Mouse (Mus musculus) cortical plate, adult 2 months (tissue): Measurements from ENCODE around the gene Shisal2a. TPM values are rescaled to one million over a fixed set of nuclear protein-coding genes. Genes with fewer than 3 reads are reported as not detected.
"Not testable (repeated sequence)": the region's sequence is repeated elsewhere in the genome, so short reads cannot be mapped to it uniquely, and the experiment has no call there.

Source experiments
- H3K27ac ChIP-seq: fragments of 200-500 bp; 2 replicates; pipeline ENCODE4 v1.5.1; 2012; ENCODE audit warnings: low read length, control low read depth, inconsistent platforms; ENCODE audit not compliant: insufficient read depth
- H3K4me1 ChIP-seq: fragments of 200-500 bp; 2 replicates; pipeline ENCODE4 v1.6.1; 2011; ENCODE audit warnings: low read length; ENCODE audit not compliant: control insufficient read depth, insufficient read depth
- H3K4me3 ChIP-seq: fragments of 200-500 bp; 2 replicates; pipeline ENCODE4 v1.5.1; 2011; ENCODE audit warnings: mild to moderate bottlenecking, low read length, control low read depth; ENCODE audit not compliant: insufficient read depth
- CTCF ChIP-seq: fragments of 200-500 bp; IDR thresholded peaks from 2 replicates; pipeline ENCODE4 v1.5.1; 2011; ENCODE audit warnings: mild to moderate bottlenecking, control low read depth, low read length; ENCODE audit not compliant: insufficient read depth; ENCODE audit errors: extremely low read depth
- POLR2A ChIP-seq: fragments of 200-500 bp; IDR thresholded peaks from 2 replicates; pipeline ENCODE4 v1.6.1; 2011; ENCODE audit warnings: mild to moderate bottlenecking, low read length, control low read depth; ENCODE audit not compliant: insufficient read depth; ENCODE audit errors: extremely low read depth
- polyA plus RNA-seq: library from polyadenylated mRNA; depleted of rRNA; stranded (reverse); fragments of >200 nt; gene quantifications from 2 replicates; pipeline ENCODE4 v1.2.3, GENCODE M21; 2012

The Shisal2a gene
- polyA plus RNA-seq, 1 experiment, result 0.29 TPM

DNA sequence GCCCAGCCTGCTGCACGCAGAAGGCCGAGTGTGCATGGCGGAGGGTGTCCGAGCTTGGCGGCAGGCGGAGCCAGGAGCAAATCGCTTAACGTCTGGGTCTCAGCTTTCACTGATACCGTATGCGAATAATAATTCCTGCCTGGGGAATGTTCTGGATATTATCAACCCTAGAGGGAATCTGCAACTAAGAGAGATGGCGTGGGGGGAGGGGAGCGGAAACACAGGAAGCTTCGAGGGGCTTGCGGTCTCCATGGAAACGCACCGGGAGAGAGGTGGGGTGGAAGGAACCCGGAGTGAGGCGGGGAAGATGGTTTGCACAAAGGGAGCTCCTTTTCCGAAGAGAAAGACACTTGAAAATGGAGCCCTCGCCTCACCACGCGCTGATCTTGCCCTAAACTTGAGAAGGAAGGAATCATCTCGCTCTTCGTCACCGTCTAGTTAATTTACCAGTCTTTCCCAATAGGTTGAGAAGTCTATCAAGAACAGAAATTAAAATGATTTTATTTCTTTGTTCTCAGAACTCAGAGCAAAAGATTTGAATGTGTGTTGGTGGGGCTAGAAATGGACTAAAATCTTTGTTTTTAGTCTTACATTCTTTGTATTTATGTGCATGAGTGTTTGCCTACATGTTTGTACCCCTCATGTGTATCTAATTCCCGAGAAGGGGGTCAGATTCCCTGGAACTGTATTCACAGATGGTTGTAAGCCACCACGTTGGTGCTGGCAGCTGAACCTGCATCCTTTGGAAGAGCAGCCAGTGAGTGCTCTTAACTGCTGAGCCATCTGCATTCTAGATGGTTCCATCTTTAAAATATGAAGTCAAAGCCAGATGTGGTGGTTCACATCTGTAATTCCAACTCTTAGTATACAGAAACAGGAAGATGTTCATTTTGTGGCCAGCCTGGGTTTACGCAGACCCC lies 22.8 kb downstream of the Shisal2a start:
- Histone ChIP-seq H3K4me3 (no peak overlapping the region), H3K27ac (no peak overlapping the region), H3K4me1 (no peaks in the 10 kb centered on the region)
- TF ChIP-seq POLR2A, result no peak
- TF ChIP-seq CTCF, result no peak

DNA sequence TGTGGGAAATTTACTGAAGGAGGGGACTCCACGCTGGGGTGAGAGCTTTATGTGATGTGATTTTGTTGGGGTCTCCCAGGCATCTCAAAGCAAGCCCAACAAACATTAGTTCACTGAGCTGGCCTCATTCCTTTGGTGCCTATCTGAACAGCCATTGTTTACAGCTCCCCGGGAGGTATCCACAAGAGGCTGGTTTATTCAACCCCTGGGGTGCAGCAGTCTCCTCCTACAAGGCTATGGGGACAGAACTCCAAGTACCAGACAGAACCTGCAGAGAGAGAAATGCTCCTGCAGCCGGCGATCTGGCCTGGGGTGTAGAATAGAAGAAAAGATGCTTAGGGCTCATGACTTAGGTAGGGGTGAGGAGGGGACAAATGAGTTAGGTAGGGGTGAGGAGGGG lies 24.7 kb downstream of the Shisal2a start:
- Histone ChIP-seq H3K27ac (no peak overlapping the region), H3K4me1 (no peaks in the 10 kb centered on the region), H3K4me3 (no peak overlapping the region)
- TF ChIP-seq CTCF (no peak), POLR2A (no peak)

GRCm38 (mm10) chr4:108357458-108357857 lies 25.7 kb downstream of the Shisal2a start:
- Histone ChIP-seq H3K4me3 (no peak overlapping the region), H3K4me1 (no peaks in the 10 kb centered on the region), H3K27ac (no peak overlapping the region)
- TF ChIP-seq POLR2A (no peak), CTCF (no peak)

DNA sequence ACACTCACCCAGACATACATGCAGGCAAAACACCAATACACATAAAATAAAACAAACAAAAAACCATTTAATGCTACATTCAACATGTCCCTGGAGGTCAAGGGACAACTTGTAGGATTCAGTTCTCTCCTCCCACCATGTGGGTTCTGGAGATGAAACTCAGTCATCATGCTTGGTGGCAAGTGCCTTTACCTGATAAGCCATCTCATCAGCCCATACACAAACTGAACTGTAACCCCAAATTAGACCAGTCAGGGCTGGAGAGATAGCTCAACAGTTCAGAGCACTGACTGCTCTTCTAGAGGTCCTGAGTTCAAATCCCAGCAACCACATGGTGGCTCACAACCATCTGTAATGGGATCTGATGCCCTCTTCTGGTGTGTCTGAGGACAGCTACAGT lies 29.6 kb downstream of the Shisal2a start:
- not testable (repeated sequence) for H3K4me3 ChIP-seq, H3K27ac ChIP-seq, H3K4me1 ChIP-seq

DNA sequence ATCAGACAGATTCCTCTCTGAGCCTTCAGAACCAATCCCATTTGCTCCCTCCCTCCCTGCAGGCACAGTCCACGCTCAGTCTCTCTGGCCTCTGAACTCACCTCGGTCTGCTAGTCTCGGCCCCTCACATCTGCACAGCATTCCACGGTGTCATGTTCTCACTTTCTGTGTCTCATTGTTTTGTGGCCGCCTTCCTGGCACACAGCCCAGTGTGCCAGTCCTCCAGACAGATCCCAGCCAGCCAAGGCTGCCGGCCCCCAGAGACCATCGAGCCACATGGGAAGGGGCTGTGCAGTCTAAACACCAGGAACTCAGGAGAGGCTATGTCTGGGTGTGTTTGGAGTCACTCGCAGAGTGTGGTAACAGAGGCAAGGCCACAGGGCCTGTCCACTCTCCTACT lies 32.3 kb downstream of the Shisal2a start:
- Histone ChIP-seq H3K27ac (no peak overlapping the region), H3K4me3 (no peak overlapping the region), H3K4me1 (no peaks in the 10 kb centered on the region)
- TF ChIP-seq POLR2A (no peak), CTCF (no peak)

GRCm38 (mm10) chr4:108349836-108350547 lies 33.2 kb downstream of the Shisal2a start:
- no peaks in the 10 kb centered on the region for H3K4me1 ChIP-seq
- TF ChIP-seq POLR2A (no peak), CTCF (no peak)
- H3K27ac ChIP-seq, result no peak overlapping the region
- H3K4me3 ChIP-seq, result no peak overlapping the region

DNA sequence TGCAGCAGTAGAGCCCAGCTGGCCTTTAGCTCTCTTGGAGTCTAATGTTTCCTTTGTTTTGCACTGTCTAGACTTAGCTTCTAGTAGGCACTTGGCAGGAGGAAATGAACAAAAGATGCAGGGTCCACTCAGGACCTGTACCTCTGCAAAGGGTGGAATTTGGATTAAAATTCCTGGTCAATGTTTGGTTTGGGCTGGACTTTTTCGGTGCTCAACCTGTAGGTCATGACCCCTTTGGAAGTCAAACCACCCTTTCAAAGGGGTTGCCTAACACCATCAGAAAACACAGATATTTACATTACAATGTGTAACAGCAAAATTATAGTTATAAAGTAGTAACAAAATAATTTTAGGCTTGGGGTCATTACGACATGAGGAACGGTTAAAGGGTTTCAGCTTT lies 34.1 kb downstream of the Shisal2a start:
- Histone ChIP-seq H3K27ac (no peak overlapping the region), H3K4me1 (no peaks in the 10 kb centered on the region), H3K4me3 (no peak overlapping the region)
- TF ChIP-seq CTCF (no peak), POLR2A (no peak)

DNA sequence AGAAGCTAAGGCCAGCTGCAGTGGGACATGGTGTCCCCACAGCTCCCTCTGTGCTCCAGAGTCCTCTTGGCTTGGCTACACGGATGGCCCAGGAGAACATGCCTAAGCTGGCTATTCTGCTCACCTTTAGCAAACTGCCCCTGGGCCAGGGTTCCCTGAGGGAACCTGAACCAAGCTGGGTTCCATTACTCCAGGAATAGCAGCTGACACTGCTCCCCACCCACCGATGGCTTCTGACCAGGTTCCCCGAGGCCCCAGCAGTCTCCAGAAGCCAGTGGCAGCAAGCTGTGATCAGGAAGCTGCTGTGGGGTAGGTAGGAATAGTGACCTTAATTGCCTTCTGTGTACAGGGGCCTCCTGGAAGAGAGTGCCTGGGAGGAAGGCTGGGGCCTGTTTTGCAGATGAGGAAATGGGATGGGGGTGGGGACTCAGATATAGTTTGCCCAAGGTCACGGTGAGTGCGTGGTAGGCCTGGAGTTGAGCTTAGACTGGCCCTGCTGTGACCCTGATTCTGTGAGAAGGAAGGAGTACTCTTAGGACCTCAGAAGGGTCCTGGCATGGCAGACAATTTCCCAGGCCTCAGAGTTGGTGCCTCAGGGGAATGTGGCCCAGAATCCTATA lies 34.8 kb downstream of the Shisal2a start:
- Histone ChIP-seq H3K27ac (no peak overlapping the region), H3K4me3 (no peak overlapping the region), H3K4me1 (no peaks in the 10 kb centered on the region)
- TF ChIP-seq CTCF (no peak), POLR2A (no peak)

- Histone ChIP-seq H3K4me1 (no peaks in the 10 kb centered on the region), H3K27ac (no peak overlapping the region), H3K4me3 (no peak overlapping the region)
- TF ChIP-seq CTCF (no peak), POLR2A (no peak)
These were observed 36.0 kb downstream of the Shisal2a start for GRCm38 (mm10) chr4:108347111-108347510.

GRCm38 (mm10) chr4:108345826-108346225 lies 37.3 kb downstream of the Shisal2a start:
- Histone ChIP-seq H3K27ac (no peak overlapping the region), H3K4me3 (no peak overlapping the region), H3K4me1 (no peaks in the 10 kb centered on the region)
- no peak for TF ChIP-seq POLR2A
- TF ChIP-seq CTCF, result no peak
